Mouse (Mus musculus): Measurements from ENCODE around the gene Ciao1.

DNA sequence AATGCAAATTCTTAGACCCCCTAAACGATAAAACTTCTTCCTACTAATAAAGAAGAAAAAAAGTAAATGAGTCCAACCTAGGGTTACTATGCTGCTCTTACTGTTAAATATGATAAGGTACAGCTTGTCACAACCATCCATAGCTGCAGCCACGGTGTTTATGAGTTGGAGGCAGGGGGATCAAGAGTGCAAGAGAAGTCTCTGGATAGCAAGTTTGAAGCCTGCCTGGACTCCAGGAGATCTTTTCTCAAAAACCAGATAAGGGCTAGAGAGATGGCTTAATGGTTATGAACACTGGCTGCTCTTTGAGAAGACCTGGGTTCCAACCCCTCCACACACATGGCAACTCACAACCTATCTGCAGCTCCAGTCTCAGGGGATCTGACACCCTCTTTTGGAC is 40.7 kb downstream of the Ciao1 start:
- no peak for TF ChIP-seq POLR2A (IDR thresholded peaks at IDR 0.05; ENCODE audit: low read depth, low read length)
- TF ChIP-seq CTCF (conservative IDR thresholded peaks at IDR 0.05; ENCODE audit: insufficient read depth, insufficient read length, low read depth, low read length): no peak

All from kidney, adult 2 months (tissue).